Mouse (Mus musculus) naive thymus-derived CD4-positive, alpha-beta T cell, adult 2 months (primary cell): ENCODE data around the gene Gm17545.

Source experiments
- DNase-seq: peaks from one replicate; pipeline ENCODE4 v3.0.0-alpha.2; 2011; ENCODE audit warnings: low read depth

Gm17545 gene

DNA sequence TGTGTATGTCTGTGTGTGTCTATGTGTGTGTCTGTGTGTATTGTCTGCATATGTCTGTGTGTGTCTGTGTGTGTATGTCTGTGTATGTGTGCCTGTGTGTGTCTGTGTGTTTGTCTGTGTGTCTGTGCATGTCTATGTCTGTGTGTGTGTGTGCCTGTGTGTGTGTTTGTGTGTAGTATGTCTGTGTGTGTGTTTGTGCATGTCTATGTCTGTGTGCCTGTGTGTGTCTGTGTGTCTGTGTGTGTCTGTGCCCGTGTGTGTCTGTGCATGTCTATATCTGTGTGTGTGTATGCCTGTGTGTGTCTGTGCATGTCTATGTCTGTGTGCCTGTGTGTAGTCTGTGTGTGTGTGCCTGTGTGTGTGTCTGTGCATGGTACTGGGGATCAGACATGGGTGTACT lies 9.0 kb upstream of the Gm17545 start:
- DNase-seq = no peak

DNA sequence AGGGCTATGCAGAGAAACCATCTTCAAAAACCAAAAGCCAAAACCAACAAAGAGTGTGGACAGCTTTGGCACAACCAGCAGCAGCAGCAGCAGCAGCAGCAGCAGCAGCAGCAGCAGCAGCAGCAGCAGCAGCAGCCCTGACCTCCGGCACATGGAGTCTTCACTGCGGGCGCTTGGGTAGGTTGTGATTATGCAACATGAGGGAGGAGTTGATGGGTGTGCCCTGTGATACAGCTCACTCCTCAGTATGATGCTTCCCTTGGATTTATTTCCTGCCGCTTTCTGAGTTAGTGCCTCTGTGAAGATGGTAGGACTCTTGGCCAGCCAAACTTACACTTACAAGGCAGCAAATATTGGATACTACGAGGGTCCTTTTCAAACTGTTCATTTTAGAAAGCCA lies 6.9 kb upstream of the Gm17545 start:
- no peak for DNase-seq

DNA sequence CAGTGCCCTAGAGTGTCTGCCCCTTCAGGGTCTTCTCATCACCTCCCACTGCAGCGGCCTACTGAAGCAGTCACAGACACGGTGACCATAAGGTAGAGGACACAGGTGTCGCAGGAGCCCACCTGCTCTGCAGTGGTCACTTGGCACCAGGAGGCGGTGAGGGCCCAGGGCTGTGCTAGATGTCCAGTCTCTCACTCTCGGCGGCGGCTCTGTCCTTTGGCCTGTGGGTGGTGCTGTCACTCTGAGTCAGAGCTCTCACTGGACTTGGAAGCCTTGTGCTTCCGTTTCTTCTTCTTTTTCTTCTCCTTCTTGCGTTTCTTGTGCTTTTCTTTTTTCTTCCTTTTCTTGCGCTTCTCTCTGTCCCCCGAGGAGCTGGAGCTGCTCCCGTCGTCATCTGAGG lies 5.7 kb upstream of the Gm17545 start:
- DNase-seq = no peak

DNA sequence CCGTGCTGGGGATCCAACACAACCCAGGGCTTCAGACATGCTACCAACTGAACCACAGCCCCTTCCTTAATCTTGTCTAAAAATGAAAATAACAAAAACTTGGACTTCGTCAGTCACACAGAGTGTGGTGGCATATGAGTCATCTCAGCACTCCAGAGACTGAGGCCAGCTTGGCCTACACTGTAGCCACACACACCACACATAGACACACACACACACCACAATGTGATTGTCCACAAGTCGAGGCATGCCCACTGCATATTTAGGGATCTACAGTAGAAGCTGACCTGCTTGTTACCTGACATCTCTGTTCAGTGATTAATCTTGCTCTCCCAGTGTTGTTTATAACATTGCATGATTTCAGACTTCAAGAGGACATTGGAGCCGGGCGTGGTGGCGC lies 4.9 kb upstream of the Gm17545 start:
- no peak for DNase-seq

DNA sequence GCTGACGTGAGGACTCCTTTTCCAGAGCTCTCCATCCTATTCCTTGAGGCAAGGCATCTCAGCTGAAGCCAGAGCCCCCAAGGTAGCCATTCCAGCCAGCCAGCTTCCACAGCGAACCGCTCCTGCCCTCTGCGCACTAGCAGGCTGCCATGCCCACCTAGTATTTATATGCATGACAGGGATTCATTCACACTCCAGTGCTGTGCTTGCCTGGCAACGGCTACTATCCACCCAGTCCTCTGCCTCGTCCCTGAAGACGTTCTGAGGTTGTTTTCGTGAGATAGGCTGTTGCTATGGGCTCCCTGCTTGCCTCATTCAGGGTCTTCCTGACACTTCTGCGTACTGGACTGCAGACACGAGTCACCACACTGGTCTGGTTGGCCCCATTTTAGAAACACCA lies 1.4 kb upstream of the Gm17545 start:
- no peak for DNase-seq

DNA sequence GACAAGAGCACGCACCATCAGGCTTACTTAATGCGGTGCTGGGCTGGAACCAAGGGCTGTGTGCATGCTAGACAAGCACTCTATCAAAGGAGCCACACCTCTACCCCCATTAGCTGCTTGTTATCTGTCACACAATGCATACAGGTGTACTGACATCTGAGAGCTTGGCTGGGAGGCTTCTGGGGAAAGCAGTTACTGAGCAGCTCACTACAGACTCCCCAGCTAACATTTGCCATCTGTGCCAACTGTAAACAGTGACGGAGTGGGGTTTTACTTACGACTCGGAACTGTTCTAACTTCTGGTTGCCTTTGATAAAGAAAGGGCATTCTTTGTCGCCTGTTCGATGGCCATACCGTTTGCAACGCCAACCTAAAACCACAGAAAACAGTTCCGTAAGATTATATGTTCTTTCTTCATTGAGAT lies 577 bp upstream of the Gm17545 start:
- DNase-seq = no peak

DNA sequence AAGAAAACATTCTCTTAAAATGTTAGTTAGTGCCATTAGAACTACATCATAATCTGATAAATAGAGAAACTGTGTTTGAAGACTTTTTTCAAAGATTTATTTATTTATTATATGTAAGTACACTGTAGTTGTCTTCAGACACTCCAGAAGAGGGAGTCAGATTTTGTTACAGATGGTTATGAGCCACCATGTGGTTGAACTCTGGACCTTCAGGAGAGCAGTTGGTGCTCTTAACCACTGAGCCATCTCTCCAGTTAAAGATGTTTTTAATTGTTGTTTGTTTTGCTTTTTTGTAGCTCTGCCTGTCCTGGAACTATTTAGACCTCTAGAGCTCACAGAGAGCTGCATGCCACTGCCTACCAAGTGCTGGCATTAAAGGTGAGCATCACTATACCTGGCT lies 951 bp downstream of the Gm17545 start:
- DNase-seq = no peak

DNA sequence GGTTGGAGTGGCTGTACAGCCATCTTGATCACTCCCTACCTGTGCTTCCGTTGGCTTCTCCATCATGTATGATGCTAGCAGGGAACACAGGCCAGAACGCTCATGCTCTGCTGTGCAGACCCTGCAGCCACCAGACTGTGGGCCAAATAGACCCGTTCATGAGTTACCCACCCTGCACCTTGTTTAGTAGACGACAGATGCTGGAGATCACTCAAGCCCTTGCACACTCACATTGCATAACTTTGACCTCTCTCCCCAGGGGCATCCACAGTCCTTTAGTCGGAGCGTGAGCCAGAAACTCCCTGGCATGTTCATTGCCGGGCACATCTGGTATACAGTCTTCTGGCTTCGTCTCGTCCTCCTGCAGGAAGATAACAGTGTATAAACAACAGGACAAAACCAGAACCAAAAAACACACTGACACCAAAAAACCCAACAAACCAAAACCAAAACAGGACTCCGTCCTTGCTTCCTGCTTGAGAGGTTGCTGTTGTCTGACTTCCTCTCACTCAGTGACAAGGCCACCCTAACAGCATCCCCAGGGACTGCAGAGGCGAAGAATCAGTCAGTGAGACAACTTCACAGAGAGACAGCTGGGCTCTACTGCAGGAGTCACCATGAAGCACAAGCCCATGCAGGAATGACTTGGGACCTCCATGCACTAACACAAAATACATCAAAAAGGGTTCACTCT lies 3.2 kb downstream of the Gm17545 start:
- no peak for DNase-seq

DNA sequence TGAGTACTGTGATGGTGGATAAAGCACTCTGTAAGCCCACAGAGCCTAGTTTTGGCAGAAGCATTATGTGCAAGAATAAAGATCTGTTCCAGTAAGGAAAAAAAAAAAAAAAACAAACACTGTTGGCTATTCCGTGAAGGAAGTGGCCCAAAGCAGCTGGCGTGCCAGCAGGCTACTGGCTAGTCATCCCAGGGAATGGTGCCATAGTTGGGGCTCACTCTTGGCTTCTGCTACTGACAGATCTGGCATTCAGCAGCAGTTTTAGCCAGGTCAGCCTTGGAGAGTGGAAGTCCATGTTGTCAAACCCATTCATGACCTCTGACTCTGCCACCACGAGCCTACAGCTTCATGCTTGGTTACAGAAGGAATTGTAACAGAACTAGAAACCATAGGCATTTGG lies 7.9 kb downstream of the Gm17545 start:
- DNase-seq = no peak

DNA sequence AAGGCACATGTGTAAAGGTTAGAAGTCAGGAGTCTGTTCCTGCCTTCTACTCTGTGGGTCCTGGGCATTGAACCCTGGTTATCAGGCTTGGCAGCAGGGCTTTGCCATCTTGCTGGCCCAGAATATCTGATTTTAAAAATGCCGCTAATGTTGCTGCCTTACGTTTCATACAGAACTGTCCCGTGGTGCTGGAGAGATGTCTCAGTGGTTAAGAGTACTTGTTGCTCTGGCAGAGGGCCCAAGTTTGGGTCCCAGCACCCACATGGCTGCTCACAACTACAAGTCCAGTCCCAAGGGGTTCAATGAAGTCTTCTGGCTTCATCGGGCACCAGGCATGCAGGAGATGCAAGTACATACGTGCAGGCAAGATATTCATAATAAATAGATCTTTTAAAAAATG lies 12.1 kb downstream of the Gm17545 start:
- DNase-seq = no peak

DNA sequence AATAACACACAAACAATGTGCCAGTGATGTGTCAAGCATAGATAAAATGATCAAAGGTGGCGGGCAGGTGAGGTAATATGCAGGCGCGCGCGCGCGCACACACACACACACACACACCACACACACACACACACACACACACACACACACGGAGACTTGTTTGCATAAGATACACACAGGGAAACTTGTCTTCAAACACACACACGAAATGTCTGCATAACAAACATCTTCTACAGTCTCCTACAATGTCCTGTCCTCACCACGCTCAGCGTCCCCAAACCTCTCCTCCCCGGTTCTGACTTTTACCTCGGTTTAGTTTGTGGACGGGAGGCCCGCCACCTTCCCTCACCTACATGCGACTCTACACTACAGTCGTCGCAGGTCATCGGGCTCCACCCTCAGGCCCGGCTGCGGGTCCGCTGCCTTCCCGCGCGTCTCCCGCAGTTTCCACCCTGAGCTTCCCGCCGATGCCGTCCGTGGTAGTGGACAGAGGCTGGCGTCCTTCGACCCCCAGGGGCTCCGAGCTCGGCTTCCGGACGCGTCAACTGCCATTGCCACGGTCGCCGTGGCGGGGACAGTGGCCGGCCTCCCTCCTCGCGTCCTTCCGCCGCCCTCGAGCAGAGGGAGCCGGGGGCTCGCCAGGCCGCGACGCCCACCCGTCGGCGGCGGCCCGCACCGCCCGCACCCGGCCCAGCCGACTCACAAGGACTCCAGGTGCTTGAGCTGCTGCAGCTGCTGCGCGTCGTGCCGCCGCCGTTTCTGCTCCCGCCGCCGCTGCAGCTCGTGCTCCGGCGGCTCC lies 13.5 kb downstream of the Gm17545 start:
- DNase-seq = peak; percentile 87

DNA sequence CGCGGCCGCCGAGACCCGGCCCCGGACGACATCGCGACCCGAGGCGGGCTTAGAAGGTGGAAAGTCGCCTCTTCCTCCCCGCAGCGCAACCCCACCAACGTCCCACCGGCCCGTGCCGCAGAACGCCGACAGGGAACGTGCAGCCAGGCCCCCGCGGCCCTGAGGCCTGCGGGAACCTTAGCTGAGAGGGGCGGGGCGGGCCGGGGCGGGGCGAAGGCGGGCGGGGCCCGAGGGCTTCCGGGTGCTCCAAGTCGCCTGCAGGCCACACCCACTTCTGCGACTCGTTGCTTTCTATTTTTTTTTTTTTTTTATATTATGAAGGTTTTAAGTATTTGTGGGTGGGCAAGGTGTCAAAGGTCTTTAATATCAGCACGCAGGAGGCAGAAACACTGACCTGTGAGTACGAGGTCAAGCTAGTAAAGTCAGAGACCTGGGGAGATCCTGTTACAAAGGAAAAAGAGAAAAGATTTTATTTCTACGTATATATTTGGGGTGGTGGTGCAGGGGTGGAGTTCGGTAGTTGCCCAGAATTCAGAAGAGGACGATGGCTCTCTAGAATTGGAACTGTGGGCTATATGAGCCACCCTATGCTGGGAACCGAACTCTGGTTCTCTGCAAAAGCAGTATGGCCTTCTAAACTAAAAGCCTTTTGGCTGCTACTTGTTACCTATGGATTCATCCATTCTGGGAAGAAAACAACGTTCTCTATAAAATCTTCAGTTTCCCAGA lies 14.2 kb downstream of the Gm17545 start:
- DNase-seq = peak; percentile 90

DNA sequence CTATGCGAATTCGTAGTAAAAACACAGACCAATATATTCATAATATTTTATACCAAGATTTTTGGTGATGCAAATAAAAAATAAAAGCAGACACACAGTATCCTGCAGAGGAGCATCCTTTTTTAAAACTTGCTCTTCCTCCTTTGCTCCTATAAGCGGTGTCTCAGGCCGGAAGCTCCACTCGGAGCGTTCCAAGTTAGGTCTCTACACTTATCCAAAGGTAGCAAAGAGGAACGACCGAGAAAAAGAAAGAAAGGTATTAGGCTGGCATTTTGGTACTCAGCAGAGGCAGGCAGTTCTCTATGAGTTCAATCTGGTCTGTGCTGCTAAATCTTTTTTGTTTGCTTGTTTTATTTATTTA lies 14.8 kb downstream of the Gm17545 start:
- DNase-seq = no peak

DNA sequence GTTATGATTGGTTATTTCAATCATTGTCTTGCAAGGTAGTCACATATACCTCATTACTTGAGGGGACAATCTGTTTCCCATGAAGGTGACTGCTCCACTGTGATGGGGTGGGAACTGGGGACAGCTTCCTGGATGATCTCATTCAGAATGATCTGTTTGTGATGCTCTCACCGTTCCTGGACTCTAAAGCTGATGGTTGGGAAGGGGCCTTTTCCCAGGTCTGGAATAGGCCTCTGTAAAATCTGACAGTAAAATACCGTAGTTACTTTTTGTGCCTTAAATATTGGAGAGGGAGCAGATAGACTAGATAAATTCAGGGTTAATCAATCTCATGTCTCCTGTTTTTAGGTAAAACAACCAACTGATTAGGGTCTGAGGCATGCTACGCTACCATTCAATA lies 15.6 kb downstream of the Gm17545 start, which contains the start of gene Rp9:
Gene Rp9, minus strand, starts transcription at position 101 of the 400 bp plus-strand sequence.
- DNase-seq = no peak

DNA sequence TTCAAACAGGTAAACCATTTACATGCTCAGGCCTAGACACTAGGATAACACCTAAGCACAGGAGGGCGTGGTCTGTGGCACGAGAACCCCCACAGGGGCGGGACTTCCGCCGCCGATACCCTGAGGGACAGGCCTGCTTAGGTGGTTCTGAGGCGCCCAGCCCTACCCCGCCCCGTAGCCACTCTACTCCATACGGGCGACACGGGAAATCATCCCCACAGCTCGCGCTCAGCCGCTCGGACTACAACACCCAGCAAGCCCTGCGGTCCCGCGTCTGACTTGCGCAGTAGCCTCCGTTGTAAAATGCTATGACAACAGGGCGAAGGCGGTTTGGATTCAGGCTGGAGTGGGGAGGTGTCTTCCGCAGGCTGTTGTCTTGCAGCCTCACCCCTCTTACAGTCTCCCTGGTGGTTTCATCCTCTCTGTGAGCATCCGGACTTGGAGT lies 21.4 kb downstream of the Gm17545 start, which contains the start of gene Bbs9:
Gene Bbs9, plus strand, starts transcription at position 292 of the 445 bp plus-strand sequence.
- DNase-seq = peak; percentile 97

DNA sequence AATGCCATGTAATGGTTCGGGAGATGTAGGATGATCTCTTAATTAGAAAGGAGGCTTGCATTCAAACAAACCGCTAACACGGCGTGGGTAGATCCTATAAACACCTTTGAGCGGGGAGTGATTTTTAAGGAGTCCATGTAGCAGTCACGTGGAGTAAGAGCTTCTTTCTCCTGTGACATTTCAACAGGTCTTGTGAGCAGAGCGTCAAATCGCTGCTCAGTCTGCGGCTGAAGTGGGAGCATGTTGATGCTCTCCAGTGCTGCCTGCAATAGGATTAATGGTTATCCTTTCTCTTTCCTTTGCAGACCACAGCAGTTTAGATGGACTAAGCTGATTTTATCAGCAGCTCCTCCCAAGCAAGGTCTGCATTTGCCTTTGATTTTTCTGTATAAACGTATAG lies 22.2 kb downstream of the Gm17545 start:
- DNase-seq = peak; percentile 49

DNA sequence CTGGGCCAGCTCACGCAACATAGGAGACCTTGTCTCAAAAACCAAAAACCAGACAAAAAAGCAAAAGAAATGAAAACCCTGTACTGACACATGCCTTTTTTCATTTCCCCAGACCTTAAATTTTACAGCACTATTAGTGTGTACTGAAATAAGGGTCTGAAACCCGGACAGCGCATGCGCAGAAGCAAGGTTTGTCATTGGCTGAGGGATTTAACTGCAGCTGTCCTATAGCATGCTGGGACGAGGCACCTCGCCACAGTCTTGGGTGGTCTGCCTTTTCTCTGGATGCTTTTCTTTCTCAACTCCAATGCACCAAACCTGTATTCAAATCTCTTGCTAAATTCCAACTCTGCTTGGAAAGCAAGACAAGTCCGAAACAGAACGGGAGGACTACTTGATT lies 24.9 kb downstream of the Gm17545 start:
- no peak for DNase-seq

DNA sequence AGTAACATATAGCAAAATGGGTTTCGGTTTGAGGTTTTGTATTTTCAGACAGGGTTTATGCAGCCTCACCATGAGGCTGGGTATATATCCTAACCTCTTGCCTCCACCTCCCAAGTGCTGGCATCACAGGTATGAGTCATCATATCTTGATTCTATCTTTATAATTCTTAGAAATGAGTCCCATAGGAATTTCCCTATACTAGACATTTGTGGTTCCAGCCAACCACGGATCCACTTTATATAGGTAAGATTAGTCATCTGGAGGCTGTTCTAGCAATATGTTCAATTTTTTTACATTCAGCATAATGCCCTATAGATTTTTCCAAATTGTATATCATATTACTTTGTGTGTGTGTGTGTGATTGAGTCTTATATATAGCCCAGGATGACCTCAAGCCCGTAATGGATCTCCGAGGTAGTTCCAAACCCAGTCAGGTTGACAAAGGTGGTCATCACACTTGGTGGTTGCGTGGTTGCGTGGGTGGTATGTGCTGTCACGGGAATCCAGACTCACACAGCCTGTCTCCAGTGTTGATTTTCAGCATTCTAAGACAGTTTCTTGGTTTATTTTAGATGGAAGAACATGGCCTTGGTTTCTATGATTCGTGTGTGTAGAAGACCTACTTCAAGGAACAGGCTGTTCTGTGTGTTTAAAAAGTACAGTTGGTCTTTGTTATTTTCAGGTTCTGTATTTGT lies 29.9 kb downstream of the Gm17545 start:
- no peak for DNase-seq

DNA sequence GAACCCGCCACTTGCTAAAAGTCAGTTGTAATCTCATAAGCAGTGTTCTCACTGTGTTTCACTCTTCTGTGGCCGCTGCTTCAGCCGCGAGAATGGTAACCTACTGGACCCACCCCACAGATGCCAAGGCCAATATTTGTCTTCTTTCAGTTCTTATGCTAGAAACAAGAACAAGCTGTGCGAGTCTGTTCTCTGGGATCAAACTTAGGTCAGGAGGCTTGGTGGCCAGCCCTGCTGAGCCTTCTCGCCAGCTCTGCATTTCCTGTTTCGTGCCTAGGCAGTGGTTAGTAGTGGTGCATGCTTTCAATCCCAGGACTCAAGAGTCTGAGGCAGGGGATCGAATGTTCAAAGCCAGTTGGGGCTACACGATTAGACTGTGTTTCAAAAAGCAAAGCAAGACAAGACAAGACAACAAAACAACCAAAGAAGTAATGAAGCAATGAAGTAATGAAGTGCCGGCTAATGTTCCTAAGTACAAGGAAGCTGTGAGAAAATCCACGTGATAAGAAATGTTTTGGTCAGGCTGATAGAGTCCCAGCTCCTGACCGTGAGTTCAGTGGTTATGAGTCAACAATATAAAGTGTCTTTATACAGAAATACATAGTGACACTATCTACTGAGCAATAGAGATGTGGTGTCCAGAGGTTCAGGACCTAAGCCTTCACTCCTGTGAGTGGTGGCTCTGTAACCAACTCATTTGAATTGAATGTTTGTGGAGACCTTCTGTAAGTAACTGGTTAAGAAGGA lies 30.6 kb downstream of the Gm17545 start:
- DNase-seq = no peak

DNA sequence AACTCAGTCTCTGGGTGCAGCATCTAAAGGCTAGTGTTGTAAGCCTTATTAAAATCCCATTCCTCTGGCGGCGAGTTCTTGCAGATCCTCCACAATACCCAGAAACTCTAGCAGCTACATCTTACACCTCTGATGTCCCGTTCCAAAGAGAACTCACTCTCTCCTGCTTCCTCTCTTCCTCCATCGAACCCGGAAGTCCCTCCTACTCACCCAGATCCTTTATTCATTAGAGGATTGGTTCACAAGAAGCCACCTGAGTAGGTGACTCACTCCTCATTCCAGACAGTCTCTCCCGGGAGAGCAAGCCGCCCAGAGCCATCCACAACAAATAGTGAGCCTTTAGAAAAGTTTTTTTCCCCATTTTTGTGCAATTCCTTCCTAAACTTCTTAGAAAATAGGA lies 32.1 kb downstream of the Gm17545 start:
- no peak for DNase-seq

DNA sequence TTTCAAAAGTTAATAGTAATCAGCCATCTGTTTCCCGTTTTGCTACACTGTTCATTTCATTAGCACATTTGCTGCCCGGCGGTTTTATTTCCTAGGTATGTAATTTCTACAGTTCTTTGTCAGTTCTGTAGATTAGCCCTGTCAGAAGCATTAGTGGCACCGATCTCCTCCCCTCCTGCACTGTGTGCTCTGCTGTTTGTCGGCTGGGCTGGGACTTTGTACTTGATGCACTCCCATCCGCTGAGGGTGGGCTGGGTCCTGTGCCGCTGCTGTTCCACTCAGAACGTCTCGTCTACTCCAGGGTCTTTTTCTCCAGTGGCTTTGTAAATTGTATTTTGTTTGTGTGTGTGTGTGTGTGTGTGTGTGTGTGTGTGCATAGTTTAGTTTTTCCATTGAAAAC lies 34.9 kb downstream of the Gm17545 start:
- no peak for DNase-seq
